Mouse (Mus musculus): Measurements from ENCODE around the gene Kel.
A peak's percentile ranks its signal among the peaks of the same experiment; 100 is the strongest.

Kel gene

GRCm38 (mm10) chr6:41704123-41704522, at the start of gene Kel:
TSS of gene Kel (minus strand) at chr6:41704339.
- no peak for DNase-seq (ENCODE audit: low spot score)

GRCm38 (mm10) chr6:41744664-41745392, 40.7 kb upstream of the Kel start:
- DNase-seq (ENCODE audit: low spot score): no peak

- DNase-seq (ENCODE audit: low spot score): no peak
These were observed 37.0 kb upstream of the Kel start for GRCm38 (mm10) chr6:41741101-41741500.

DNA sequence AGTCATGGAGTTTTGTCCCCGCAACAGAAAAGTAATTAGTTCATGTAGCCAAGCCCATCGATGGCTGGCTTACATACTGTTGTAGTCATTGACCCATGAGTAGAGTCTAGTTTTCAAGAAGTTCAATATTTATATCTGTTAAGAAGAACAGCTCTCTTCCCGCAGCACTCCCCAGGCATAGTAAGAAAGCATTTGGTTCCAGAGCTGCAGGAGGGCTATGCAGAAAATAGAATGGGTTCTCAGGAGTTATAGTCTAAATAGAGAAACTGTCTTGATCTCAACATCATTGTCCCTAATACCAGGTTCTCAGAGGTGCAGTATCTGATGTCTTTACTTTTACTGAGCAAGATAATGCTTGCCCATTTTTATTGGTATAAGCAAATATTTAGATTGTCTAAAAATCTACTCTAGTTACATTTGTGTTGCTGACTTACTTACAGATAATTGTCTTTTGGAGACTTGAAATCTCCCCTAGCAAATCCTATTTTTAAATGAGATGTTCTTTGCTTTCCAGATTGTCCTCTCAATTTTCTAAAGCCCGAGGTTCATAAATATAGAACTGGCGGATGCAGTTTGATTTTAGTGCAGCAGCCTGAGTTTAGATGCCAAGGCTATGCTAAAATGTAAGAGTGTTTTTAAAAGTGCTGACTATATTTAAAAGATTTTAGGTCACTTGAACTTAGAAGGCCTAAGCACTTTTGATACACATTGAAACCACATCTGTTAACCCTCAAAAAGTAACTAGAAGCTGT, 30.8 kb upstream of the Kel start:
- DNase-seq (ENCODE audit: low spot score): no peak

DNA sequence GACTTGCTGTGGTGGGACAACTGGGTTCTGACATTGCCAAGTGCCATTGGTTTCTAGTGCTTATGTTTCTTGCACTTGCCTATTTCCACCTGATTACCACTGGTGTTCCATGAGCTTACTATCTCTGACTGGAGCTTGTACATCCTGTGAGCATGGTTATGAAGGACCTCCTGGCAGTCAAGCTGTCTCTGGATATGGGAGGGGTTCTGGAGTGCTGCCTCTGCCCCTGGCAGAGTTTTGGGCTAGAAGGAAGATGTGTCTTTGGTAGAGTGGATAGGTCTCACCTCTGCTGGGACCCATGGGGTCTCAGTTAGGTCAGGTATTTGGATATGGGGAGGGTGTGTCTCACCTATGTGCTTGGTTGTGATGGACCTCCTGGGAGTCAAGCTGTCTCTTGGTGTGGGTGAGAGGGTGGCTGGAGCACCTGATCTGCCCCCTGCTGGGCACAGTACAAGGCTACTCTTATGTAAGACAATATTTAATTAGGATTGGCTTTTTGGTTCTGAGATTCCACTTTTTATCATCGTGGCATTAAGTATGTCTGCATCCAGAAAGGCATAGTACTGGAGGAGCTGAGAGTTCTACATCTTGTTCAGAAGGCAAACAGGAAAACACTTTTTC, 24.0 kb upstream of the Kel start:
- peak; percentile 21 for DNase-seq (ENCODE audit: low spot score)

DNA sequence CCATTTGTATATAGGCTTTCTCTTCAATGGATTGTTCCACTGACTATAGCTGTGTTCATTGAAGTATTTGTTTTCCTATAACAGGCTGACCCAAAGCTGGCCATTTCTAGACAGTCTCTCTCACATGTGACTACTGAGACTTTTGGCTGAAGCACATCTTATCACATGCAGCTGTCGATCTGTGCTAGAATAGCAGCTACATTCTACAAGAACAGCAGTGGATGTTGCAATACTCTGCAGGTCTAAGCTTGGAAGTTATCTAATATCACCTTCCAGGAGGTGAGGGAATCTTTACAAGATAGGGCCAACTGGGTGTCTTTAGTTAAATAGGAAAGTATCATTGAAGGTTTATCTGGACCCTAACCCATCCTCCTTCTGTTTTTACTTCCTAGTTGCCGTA, 17.3 kb upstream of the Kel start:
- no peak for DNase-seq (ENCODE audit: low spot score)

DNA sequence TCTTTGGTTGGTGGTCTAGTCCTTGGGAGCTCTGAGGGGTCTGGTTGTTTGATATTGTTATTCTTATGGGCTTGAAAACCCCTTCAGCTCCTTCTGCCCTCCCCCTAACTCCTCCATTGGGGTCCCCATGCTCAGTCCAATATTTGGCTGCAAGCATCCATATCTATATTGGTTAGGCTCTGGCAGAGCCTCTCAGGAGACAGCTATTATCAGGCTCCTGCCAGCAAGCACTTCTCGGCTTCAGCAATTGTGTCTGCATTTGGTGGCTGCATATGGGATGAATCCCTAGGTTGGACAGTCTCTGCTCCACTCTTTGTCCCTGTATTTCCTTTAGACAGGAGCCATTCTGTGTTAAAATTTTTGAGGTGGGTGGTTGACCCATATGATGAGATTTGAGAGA, 6.1 kb upstream of the Kel start:
- no peak for DNase-seq (ENCODE audit: low spot score)

DNA sequence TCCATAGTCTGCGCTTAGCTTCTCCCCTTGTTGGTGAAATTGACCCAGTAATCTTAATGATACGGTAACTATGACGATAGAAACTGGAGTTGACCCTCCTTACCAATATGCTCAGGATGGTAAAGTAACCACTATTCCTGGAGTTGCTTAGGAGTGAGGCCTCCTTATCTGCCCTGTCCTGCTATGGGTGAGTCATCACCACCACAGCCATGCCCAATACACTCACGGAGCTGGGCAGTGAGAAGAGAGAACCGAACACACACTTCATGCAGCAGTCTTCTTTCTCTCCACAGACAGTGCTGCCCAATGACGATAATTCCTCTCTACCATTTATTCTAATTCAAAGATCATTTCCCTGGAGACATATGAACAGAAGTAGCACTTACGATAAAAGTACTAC, 2.1 kb upstream of the Kel start:
- DNase-seq (ENCODE audit: low spot score): no peak

DNA sequence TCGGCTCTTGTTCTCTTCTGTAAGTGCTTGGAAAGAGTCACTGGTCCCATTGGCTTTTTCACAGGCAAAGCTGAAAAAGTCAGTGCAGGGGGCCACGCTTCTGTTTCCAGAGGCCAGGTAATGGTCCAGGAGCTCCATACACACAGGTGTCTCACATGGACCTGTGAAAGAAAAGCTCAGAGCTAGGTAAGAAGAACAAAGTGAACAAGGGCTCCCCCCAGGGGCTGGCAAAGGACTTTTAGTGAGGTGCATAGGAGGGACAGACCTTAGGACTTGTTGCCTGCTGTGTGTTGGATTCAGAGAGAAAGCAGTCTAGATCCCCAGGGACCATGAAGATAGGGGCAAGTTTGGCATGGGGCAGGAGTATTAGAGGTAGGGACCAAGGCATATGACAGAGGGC, 1.2 kb downstream of the Kel start:
- peak; percentile 15 for DNase-seq (ENCODE audit: low spot score)

DNA sequence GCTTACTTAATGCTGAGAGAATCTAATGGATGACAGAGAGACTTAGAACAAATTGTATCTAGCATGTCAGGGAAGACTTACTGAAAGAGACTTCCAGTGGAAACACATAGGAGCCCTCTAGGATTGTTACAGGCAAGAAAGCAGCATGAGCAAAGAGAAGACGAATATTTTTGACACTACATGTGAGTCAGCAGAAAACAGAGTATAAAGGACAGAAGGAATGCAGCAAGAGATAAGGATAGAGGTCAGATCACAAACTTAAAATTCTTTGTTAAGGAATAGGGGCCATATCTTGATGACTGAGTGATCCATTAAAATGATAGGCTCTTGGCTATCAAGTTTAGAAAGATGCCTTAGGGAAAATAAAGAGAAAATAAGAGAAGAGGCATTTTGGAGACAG, 2.9 kb downstream of the Kel start:
- no peak for DNase-seq (ENCODE audit: low spot score)

DNA sequence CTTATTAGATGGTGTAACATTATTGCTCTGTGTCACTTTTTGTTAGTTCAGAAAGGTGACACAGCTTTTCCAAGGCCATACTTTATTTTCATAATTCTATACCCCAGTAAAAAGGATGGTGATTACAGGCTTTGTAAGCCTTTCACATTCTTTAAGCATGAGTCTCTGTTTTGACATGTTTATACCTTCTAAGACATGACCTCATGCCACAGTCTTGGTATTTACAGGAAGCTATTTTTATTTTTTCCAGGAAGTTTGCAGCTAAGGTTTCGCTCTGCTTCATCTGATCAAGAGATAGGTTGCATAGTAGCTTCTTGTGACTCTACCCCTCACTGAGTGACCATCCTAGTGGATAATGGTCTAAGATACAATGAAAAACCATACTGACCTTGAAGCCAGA, 9.7 kb downstream of the Kel start:
- no peak for DNase-seq (ENCODE audit: low spot score)

- no peak for DNase-seq (ENCODE audit: low spot score)
These were observed 11.9 kb downstream of the Kel start for GRCm38 (mm10) chr6:41692200-41692599.

DNA sequence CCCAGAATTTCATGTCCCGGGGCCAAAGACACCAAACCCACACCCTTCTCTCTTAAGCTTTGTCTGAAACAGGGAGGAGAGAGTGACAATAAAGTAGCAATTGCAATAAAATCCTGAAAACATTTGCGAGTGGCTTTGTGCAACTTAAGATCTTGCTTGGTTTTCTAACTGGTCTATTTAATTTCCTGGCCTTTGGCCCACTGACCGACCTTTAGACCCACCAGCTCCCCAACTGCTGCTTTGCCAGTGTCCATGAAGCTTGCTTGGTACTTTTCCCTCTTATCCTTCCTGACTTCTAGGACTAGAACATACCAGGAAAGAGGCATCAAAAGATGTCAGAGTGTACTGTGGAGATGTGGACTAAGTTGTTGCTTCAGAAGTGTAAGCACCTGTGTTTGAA, 18.5 kb downstream of the Kel start:
- no peak for DNase-seq (ENCODE audit: low spot score)

DNA sequence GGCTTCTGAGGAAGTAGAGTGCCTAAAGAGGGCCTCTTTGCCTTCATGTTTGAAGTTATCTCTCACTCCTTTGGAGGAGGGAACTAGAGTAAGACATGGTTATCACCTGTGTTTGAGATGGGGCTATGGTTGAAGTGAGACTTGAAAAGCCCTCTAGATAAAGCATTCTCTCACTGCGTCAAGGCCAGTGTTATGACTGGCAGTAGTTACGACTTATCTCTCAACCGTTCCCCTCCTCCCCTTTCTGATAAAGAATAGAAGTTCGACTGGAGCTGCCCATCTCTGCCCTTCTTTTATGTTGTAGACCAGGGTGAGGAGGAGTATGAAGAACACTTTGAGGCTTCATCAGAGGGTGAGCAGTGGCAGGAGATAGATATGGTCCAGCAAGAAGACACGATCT, 19.2 kb downstream of the Kel start:
- no peak for DNase-seq (ENCODE audit: low spot score)

DNA sequence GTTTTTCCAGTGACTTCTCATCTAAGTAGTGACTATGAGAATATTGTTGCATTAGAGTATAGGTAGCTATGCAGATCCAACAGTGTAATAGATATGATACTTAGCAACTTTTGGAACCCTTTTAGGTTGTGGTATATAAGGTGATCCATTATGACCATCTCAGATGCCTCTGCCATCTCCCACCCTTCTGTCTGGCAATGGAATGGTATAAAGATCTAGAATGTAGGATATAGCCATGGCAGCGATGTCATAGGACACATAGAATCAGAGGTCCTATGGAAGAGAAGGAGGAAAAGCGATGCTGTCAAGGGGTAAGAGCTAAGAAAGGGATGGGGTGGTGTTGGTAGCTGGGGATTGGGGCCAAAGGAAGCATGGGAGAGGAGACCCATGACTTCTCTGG, 20.0 kb downstream of the Kel start, which contains the start of gene Llcfc1:
TSS of gene Llcfc1 (plus strand) at position 301 of the 400 bp plus-strand sequence.
- DNase-seq (ENCODE audit: low spot score): no peak

GRCm38 (mm10) chr6:41681656-41682055, 22.5 kb downstream of the Kel start:
- DNase-seq (ENCODE audit: low spot score): no peak

- DNase-seq (ENCODE audit: low spot score): no peak
These were observed 23.5 kb downstream of the Kel start, which contains the start of gene Trpv5 for GRCm38 (mm10) chr6:41680669-41681068. TSS of gene Trpv5 (minus strand) at chr6:41680769.

DNA sequence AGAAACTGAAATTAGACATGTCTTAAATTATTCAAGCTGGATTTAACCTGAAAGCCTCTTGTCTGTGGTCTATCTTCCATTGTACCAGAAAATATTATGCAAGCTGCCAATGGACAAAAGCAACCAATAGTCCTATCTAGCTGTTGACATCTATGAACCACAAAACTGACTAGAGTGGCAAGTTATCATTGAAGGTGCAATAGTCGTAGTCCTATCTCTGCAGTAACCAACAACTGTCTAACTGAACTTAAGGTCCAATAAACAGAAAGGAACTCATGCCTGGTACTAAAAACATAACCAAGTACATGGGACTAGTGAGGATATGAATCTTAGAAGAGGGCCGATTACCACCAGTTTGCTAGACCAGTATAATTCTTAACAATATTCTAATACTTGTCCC, 27.6 kb downstream of the Kel start:
- no peak for DNase-seq (ENCODE audit: low spot score)

- peak; percentile 24 for DNase-seq (ENCODE audit: low spot score)
These were observed 41.8 kb downstream of the Kel start for GRCm38 (mm10) chr6:41662320-41662719.

GRCm38 (mm10) chr6:41658487-41658886, 45.7 kb downstream of the Kel start:
- DNase-seq (ENCODE audit: low spot score): no peak

- DNase-seq (ENCODE audit: low spot score): no peak
These were observed 49.5 kb downstream of the Kel start for GRCm38 (mm10) chr6:41654648-41655047.

DNA sequence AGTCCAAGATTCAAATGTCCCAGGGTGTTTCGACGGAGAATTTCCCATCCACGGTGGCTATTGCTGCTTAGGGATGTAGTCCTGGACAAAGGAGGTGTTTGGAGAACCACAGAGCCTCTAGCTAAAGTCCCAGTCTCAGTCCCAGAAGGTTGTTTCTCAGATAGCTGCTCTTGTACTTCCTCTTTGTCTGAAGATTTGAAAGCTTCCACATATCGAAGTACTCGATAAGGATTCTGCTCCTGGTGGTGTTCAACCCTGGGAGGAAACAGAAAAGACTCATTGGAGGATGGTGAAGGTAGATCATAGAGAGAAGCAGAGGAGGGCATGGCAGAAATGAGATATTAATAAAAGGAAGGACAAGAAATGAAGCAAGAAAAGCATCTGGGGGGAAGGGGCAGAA, 51.0 kb downstream of the Kel start:
- DNase-seq (ENCODE audit: low spot score): no peak

GRCm38 (mm10) chr6:41646672-41647071, 57.5 kb downstream of the Kel start:
- no peak for DNase-seq (ENCODE audit: low spot score)

All from T-cell, adult 2 months (primary cell).